Mouse (Mus musculus) brain, embryonic 14.5 days (tissue): ENCODE data around the gene Isy1.

ENCODE experiments used
- CTCF ChIP-seq: fragments of 200-500 bp; IDR thresholded peaks from 2 replicates; pipeline ENCODE4 v1.5.1; 2012; ENCODE audit warnings: inconsistent platforms, mild to moderate bottlenecking, moderate library complexity, borderline replicate concordance; ENCODE audit not compliant: insufficient read depth, insufficient read length; ENCODE audit errors: extremely low read depth
- POLR2A ChIP-seq: fragments of 200-500 bp; IDR thresholded peaks from 2 replicates; pipeline ENCODE4 v1.6.1; 2012; ENCODE audit warnings: mild to moderate bottlenecking, inconsistent platforms, borderline replicate concordance; ENCODE audit not compliant: poor library complexity, insufficient read depth, insufficient read length, severe bottlenecking; ENCODE audit errors: extremely low read depth

DNA sequence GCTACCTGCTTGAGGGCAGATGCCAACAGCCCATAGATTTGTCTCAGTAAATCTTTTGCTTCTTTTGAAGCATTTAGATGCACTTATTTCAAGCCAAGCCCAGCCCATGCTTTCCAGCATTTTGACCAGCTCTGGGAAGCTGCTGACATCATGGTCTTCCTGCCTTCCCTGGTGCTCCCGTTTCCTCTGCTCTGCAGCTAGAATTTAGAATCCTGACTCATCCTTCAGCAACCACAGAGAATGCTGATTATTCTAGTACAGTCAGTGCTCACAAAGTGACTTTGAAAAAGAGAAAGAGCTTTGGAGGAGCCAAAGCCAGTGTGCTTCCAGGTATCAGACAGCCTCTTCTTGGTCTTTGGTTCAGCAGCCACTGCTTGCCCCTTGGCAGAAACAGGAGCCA lies 18.5 kb upstream of the Isy1 start:
- TF ChIP-seq CTCF, result no peak
- no peak for TF ChIP-seq POLR2A
